Mouse (Mus musculus): ENCODE results near the gene Pts.

DNA sequence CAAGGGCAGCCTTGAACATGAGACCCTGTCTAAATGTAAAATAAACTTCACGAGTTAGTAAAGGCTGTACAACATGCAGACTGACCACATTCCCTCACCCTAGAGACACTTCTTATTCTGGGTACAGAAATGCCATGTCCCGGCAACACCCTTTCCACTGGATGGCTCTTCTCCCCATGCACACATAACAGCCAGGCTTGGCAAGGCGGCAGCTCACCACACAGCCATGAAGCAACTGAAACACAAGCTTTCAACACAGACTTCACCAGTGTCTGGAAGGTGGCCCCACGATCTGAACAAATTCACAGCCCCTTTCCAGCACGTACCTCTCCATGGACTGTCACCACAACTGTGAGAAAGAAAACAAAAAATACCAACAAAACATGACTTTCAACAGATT lies 3.6 kb downstream of the Pts start:
- no peak for TF ChIP-seq POLR2A (IDR thresholded peaks at IDR 0.05; ENCODE audit: insufficient read length, low read depth)
- no peak for TF ChIP-seq MAX (IDR thresholded peaks at IDR 0.05; ENCODE audit: low read depth)
- no peak for TF ChIP-seq REST (IDR thresholded peaks at IDR 0.05; ENCODE audit: insufficient read depth, insufficient read length)
- TF ChIP-seq CEBPB (IDR thresholded peaks at IDR 0.05; ENCODE audit: insufficient read depth, poor library complexity, severe bottlenecking), result no peak

Data from myocyte (in vitro differentiated cells).